Mouse (Mus musculus): ENCODE data around the gene Sipa1l3.

Sipa1l3 gene

GRCm38 (mm10) chr7:29372123-29372522, 146.3 kb downstream of the Sipa1l3 start:
- no peak for DNase-seq (ENCODE audit: low read depth)

- peak; percentile 24 for DNase-seq (ENCODE audit: low read depth)
Measured at GRCm38 (mm10) chr7:29370031-29370430, 148.4 kb downstream of the Sipa1l3 start.

GRCm38 (mm10) chr7:29368004-29368320, 150.5 kb downstream of the Sipa1l3 start:
- DNase-seq (ENCODE audit: low read depth) = no peak

DNA sequence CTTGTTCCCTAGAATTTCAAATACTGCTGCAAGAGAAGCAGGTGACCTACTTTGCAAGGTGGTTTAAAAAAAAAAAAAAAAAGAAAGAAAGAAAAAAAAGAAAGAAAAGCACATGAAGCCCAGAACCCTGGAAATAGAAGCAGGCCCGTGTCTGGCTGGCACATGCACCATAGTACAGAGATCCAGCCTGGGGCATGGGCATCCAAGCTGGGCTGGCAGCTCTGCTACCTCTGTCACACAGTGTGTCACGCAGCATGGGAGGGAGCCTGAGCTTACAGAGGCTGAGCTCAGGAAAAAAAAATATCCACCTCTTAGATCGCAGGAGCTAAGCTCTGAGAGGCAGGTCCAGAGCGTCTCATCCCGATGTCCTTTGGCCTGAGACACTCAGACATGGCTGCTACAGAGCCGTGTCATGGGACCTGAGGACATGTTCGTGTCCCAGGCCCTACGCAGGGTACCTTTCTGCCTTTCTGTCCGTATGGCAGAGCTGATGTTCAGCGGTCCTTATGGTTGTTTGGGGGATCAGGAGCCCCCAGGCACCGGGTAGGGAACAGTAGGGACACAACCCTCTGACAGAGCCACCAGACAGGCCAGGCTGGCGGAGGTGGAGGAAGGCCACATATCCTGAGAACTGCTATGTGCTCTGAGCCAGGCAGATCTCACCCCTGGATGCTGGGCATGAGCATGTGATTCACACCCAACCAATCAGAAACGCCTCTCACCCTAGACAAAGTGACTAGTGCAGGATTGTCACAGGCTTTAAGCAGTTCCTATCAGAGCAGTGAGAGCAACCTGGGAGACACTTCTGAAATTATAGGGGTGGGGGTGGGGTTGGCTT, 151.1 kb downstream of the Sipa1l3 start:
- no peak for DNase-seq (ENCODE audit: low read depth)

DNA sequence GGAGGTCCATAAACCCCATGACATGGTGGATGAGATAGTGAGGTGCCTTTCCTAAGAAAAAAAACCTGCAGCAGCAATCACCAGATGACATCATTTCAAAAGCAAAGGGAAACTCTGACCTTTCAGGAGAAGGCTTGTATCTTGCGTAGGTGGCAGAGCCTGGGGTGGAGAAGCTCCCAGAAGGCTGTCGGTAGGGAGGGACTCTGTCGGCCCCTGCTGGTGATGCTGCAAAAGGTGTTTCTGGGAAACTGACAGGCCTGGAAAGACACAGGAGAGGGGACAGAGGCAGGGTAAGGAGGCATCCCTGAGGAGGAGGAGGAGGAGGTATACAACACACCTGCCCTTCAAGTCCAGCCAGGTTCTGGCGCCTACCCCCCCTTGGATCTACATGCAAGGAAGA, 154.4 kb downstream of the Sipa1l3 start:
- peak; percentile 33 for DNase-seq (ENCODE audit: low read depth)

- no peak for DNase-seq (ENCODE audit: low read depth)
Measured at GRCm38 (mm10) chr7:29361497-29361896, 156.9 kb downstream of the Sipa1l3 start.

GRCm38 (mm10) chr7:29355406-29355805, 163.0 kb downstream of the Sipa1l3 start:
- DNase-seq (ENCODE audit: low read depth) = no peak

DNA sequence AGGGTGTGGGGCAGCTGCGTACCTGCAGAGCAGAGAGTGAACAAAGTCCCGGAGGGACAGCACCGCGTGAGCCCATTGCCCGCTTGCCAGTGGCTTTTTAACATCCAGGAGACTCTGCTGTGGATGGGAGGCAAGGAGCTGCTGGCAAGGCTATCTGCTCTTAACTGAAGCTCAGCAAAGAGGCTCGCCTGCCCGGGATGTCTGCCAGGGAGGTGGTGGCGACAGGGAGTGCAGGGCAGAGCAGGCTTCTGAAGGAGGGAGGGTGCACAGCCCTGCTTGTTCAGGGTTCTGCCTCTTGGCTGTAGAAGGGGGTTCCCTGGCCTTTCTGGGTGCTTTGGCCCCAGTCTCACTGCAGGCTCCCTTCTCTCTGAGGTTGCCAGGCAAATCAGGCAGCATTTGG, 164.3 kb downstream of the Sipa1l3 start:
- DNase-seq (ENCODE audit: low read depth) = no peak

DNA sequence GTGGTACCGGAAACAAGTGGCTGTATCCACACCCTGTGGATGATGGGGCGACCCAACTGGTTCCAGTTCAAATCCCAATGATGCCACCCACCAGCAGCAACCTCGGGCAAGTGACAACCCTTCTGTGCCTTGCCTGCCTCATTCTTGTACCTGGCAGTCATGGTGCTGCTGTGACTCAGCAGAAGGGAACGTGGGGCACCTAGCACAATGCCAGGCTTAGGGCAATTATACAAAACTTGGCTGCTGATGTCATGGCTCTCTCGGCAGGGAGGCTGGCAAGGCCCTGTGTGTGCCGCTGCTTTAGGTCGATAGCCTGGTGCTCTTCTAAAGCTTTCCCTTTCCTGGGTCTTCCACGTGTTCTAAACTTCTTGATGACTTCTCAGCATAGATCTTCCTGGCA, 166.2 kb downstream of the Sipa1l3 start:
- no peak for DNase-seq (ENCODE audit: low read depth)

- DNase-seq (ENCODE audit: low read depth) = no peak
Measured at GRCm38 (mm10) chr7:29350489-29350888, 168.0 kb downstream of the Sipa1l3 start.

DNA sequence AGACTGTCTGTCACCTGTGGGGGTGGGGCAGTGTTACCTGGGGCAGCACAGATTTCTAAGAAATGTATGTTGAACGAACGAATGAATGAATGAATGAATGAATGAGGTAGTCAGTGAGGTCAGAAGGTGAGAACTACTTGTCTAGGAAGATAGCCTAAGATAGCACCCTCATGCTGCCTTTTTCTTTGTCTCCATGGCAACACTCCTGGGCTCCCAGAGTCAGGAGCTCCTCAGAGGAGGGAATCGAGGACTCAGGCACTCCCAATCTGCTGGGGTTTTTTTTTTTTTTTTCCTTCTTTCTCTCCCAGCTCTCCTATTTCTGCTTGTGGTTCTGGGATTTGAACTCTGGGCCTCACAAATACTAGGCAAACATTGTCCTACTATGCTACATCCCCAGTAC, 172.2 kb downstream of the Sipa1l3 start:
- DNase-seq (ENCODE audit: low read depth) = no peak

DNA sequence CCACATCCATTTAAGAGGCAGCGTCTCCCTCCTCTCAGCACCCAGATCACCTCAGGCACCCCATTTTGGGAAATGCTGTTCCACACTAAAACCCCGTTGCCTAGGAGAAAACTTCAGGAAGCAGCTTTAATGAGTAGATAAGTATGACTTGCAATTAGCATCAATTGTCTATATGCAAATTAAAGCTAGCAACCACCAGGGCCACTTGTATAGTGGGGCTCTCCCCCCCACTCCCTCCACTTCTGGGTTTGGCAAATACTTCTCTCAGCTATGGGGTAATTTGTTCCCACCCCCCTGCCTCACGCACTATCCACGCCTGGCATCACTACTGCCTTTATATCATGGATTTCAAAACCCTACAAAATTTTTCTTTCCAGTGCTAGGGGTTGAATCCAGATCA, 172.9 kb downstream of the Sipa1l3 start:
- DNase-seq (ENCODE audit: low read depth) = no peak

DNA sequence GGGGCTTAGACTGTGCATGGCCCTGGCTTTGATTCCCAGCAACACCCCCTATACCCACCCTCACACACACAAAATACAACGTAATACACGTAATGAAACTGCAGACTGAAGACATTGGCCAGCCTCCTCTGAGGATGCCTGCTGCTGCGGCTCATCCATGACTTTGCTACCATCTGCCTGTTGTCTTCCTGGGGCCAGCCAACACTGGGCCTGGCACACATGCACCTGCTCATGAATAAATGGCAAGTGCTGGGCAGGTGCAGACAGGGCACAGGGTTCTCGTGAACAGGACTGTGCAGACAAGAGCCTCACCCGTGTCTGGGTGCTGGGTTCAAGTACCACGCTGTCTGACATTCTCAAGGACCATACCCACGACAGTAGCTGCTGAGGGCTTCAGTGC, 174.7 kb downstream of the Sipa1l3 start:
- DNase-seq (ENCODE audit: low read depth) = no peak

DNA sequence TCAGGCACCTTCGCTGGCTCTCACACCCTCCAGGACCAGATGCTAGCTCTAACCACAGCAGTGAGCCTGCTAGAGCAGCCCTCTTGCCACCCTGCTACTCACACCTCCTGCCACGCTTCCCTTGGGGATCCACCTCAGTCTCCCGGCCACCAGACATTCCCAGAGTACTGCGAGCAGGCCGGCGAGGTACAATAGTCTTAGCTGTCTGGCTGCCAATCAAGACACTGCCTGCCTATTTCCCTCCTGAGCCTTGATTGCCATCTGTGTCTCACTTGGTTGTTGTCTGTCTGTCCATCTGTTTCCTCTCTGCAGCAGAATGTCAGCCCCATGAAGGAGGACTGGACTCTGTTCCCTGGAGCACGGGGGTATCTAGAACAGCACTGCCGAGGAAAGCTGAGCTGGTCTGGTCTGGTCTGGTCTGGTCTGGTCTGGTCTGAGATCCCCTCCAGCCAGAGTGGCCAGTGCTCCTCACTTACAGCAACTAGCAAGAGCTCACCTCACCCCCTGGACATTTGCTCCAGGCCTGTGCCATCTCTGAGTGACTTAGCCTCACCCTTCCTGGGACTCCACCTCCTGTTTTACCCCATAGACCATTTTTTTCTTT, 175.8 kb downstream of the Sipa1l3 start:
- DNase-seq (ENCODE audit: low read depth) = peak; percentile 38

GRCm38 (mm10) chr7:29341722-29342121, 176.7 kb downstream of the Sipa1l3 start:
- DNase-seq (ENCODE audit: low read depth) = no peak

- no peak for DNase-seq (ENCODE audit: low read depth)
Measured at GRCm38 (mm10) chr7:29340838-29341237, 177.6 kb downstream of the Sipa1l3 start.

DNA sequence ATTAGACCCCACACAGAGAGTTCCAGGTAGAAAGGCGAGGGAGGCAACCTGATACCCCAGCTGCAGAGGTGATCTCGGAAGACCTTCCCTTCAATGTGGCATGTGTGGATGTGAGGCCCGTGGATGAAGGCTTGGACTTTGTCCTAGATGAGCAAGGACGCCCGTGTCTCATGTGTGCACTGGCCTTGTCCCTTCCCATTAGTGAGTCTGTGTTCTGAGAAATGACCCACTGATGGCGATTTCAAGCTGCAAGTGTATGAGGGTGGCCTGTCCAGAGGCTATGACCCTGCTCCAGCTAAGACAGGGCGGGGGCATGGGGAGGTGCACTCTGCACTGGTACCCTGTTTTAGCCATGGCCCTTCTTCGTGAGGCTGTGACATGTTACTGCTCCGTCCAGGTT, 178.2 kb downstream of the Sipa1l3 start:
- DNase-seq (ENCODE audit: low read depth) = no peak

DNA sequence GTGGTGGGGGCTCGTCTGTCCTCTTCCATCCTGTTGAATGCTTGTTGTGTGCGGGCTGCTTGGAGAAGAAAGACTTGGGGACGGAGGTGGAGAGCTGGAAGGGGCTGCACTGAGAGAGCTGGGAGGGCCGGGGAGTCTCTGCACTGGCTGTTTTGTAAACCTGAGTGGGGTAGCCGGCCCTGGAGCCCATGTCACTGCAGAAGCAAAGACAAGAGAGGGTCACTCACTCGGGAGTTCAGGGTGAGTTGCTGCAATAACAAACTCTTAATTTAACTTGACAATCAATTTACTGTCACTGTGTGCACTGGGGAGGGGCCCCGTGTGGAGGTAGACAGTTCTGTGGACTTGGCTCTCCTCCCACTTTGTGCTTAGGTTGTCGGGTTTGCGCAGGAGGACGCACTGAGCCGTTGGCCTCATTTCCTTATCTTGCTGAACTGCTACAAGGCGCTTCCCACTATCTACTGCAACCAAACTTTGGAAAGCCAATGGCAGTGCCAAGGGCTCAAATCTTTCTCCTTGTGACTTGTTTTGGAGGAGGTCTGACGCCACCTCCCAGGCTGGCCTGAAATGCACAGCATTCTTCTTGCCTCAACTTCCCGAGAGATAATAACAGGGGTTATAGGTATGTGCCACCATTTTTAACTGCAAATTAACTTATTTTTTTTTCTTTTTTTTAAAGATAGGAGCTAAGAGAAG, 179.3 kb downstream of the Sipa1l3 start:
- no peak for DNase-seq (ENCODE audit: low read depth)

GRCm38 (mm10) chr7:29338351-29338919, 180.0 kb downstream of the Sipa1l3 start:
- DNase-seq (ENCODE audit: low read depth) = no peak

DNA sequence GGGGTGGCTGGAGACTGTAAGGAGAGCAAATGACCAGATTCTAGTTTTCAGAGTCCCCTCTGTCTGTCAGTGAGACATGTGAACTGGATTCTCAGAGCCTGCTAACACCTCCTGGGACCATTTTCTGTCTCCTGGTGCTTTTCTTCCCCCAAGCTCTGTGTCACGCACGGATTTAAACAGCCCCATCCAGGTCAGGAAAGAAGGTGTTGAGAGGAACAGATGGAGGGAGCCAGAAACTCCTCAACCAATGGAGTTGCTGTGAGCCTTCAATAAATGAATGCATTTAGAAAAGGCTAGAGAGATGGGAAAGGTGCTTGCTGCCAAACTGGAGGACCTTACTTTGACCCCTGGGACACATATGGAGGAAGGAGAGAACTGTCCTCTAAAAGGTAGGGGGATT, 180.7 kb downstream of the Sipa1l3 start:
- no peak for DNase-seq (ENCODE audit: low read depth)

DNA sequence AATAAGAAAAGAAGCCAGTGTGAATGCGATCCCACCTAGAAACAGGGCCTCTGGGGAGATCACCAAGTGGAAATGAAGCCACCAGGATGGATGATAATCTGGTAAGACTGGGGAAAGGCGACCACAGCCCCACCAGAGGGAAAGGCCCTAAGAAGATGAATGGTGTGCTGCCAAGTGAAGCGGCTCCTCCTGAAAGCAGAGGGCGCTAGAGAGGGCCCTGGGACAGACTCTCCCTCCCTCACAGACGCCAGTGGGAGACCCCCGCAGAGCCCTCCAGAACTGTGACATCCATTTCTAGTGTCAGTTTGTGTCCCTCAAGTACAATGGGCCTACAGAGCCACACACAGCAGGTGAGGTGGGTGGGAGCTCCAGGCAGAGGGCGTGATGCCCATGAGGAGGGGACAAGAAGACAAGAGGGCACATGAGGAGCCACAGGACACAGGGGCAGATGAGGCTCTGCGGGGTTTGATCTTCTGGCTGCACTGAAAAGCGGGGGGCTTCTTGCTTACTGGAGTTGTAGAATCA, 181.6 kb downstream of the Sipa1l3 start:
- no peak for DNase-seq (ENCODE audit: low read depth)

GRCm38 (mm10) chr7:29335841-29336671, 182.4 kb downstream of the Sipa1l3 start:
- no peak for DNase-seq (ENCODE audit: low read depth)
